Mouse (Mus musculus): ENCODE results near the gene Padi1. TPM values are rescaled to one million over a fixed set of nuclear protein-coding genes. Genes with fewer than 3 reads are reported as not detected.

Padi1 gene
- 0.10 and 0.16 TPM in 2 replicates for polyA plus RNA-seq (2015; fragmentation: Nextera tagmentation; extraction: Ambion mirVana)

- Histone ChIP-seq H3K27ac (no peak within 1 kb of the TSS), H3K27me3 (no peaks in the 10 kb centered on the region), H3K4me3 (no peak within 1 kb of the TSS), H3K36me3 (no peaks in the 10 kb centered on the region), H3K9ac (no peak within 1 kb of the TSS), H3K9me3 (no peaks in the 10 kb centered on the region), H3K4me1 (no peaks in the 10 kb centered on the region), H3K4me2 (no peak within 1 kb of the TSS)
- 69% methylated on average over 6 of the region's 6 CpGs for WGBS
- ATAC-seq (ENCODE audit: borderline replicate concordance, extremely low read depth, low FRiP score, low TSS enrichment) = no peak
Observed at GRCm38 (mm10) chr4:140845666-140846065, at the start of gene Padi1. Padi1 (minus strand) TSS chr4:140845778.

DNA sequence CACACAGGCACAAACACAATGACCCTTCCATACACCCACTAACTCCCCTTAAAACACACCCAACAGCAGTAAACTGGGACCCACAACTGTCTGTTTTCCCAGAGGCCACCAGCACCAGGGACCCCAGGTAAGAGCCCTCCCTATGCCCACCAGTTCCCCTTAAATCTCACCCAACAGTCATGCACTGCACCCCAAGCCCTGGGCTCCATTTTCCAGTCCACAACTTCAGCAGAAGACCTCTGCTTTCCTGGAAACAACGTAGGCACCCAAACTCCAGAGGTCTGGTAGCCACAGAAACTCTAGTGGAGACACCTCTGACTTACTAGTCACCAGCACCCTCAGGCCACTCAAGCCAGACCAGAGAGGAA lies 46.6 kb upstream of the Padi1 start:
- H3K27ac ChIP-seq = no peak overlapping the region
- H3K36me3 ChIP-seq = no peaks in the 10 kb centered on the region
- no peak overlapping the region for H3K4me2 ChIP-seq
- H3K27me3 ChIP-seq = no peaks in the 10 kb centered on the region
- no peaks in the 10 kb centered on the region for H3K4me1 ChIP-seq
- ATAC-seq (ENCODE audit: borderline replicate concordance, extremely low read depth, low FRiP score, low TSS enrichment) = no peak
- H3K9ac ChIP-seq = no peak overlapping the region
- H3K4me3 ChIP-seq = no peak overlapping the region
- H3K9me3 ChIP-seq = peaks cover 2% of the 10 kb centered on the region; the same call in 1 of the 2 replicates
- 74% methylated on average over 1 of the region's 1 CpGs for WGBS

DNA sequence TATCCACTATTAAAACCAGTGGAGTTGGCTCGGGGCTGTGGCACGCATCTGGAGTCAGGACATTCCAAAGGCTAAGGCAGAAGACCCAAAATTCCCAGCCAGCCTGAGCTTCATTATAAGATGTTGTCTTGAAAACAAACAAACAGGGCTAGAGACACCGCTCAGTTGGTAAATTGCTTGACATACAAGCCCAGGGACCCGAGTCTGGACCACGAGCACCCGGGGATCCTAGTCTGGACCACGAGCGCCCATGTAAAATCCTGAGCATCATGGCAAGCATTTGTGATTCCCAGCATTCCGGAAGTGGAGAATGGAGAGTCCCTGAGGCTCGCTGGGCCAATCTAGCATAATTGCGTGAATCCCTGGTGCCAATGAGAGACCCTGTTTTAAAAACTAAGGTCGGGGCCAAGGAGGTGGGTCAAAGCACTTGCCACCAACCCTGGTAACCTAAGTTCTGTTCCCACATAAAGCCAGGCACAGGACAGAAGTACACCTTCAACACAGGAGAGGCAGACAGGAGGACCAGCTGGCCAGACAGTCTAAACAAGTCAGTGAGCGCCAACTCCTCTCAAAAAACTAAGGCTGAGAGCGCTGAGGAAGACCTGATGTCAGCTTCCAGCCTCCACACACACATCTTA lies 46.1 kb upstream of the Padi1 start:
- peaks cover 2% of the 10 kb centered on the region; the same call in 1 of the 2 replicates for H3K9me3 ChIP-seq
- H3K27ac ChIP-seq = no peak overlapping the region
- WGBS = 92% methylated on average over 14 of the region's 14 CpGs
- no peaks in the 10 kb centered on the region for H3K4me1 ChIP-seq
- no peaks in the 10 kb centered on the region for H3K27me3 ChIP-seq
- no peaks in the 10 kb centered on the region for H3K36me3 ChIP-seq
- no peak overlapping the region for H3K4me3 ChIP-seq
- no peak for ATAC-seq (ENCODE audit: borderline replicate concordance, extremely low read depth, low FRiP score, low TSS enrichment)
- no peak overlapping the region for H3K4me2 ChIP-seq
- no peak overlapping the region for H3K9ac ChIP-seq

DNA sequence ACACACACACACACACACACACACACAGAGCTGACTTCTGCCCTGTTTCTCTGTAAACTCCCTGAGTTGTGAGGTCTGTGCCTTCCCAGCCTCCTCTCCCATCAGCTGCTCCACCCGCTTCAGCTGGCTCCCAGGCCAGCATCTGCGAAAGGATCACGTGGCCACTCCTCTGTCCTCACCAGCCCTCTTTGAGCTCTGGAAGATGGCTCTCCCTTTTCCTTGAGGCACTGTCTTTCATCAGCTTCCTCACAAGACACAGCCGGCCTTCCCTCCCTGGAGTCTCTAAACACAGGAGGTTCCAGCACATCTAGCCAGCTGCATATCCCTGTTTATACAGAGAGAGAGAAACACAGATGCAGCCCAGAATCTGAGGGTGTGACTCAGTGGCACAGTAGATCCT lies 38.3 kb upstream of the Padi1 start:
- no peak overlapping the region for H3K27ac ChIP-seq
- WGBS = 24% methylated on average over 4 of the region's 4 CpGs
- no peak overlapping the region for H3K4me2 ChIP-seq
- H3K9me3 ChIP-seq = no peaks in the 10 kb centered on the region
- no peak overlapping the region for H3K4me3 ChIP-seq
- no peaks in the 10 kb centered on the region for H3K4me1 ChIP-seq
- no peak overlapping the region for H3K9ac ChIP-seq
- H3K36me3 ChIP-seq = no peaks in the 10 kb centered on the region
- no peaks in the 10 kb centered on the region for H3K27me3 ChIP-seq
- no peak for ATAC-seq (ENCODE audit: borderline replicate concordance, extremely low read depth, low FRiP score, low TSS enrichment)

DNA sequence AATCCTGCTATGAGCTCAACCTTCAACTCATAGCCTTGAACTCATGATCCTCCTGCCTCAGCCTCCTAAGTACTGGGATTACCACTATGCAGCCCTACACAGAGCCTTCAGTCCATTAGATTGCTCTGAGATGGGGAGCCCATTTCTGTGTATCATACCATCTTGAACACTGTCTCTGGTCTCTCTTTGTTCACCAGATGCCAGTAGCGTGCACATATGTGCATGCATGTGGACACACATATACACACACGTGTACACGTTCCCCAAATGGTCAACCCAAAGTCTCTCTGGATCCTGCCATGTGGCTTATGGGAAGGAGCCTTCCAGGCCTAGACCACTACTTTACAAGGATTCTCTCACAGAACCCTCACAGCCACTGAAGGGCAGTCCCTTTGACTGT lies 37.4 kb upstream of the Padi1 start:
- Histone ChIP-seq H3K9me3 (no peaks in the 10 kb centered on the region), H3K4me2 (no peak overlapping the region), H3K27ac (no peak overlapping the region), H3K36me3 (no peaks in the 10 kb centered on the region), H3K9ac (no peak overlapping the region), H3K27me3 (no peaks in the 10 kb centered on the region), H3K4me3 (no peak overlapping the region), H3K4me1 (no peaks in the 10 kb centered on the region)
- ATAC-seq (ENCODE audit: borderline replicate concordance, extremely low read depth, low FRiP score, low TSS enrichment) = no peak
- WGBS = 98% methylated on average over 3 of the region's 3 CpGs

GRCm38 (mm10) chr4:140882365-140882764 lies 36.8 kb upstream of the Padi1 start:
- Histone ChIP-seq H3K4me1 (no peaks in the 10 kb centered on the region), H3K9ac (no peak overlapping the region), H3K9me3 (no peaks in the 10 kb centered on the region), H3K4me3 (no peak overlapping the region), H3K4me2 (no peak overlapping the region), H3K27ac (no peak overlapping the region), H3K36me3 (no peaks in the 10 kb centered on the region), H3K27me3 (no peaks in the 10 kb centered on the region)
- ATAC-seq (ENCODE audit: borderline replicate concordance, extremely low read depth, low FRiP score, low TSS enrichment) = no peak
- WGBS = 53% methylated on average over 4 of the region's 4 CpGs

DNA sequence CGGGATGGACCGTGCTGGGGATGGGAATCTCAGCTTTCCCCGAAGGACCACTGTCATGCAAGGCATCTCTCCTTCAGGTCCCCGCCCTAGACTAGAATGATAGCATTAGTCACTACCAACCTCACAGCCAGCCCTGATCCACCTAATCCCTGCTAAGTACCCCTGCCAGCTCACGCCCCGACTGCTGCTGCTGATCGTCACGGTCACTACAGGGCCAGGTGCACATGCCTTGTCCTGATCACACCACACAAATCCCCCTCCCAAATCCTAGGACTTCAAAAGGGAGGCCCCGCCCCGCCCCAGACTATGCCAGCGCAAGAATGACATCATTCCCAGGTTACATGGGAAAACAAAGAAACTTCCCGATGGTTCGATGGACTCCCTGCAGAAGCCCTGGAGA lies 36.2 kb upstream of the Padi1 start:
- Histone ChIP-seq H3K9ac (no peak overlapping the region), H3K27ac (no peak overlapping the region), H3K9me3 (no peaks in the 10 kb centered on the region), H3K4me2 (no peak overlapping the region), H3K36me3 (no peaks in the 10 kb centered on the region), H3K4me1 (no peaks in the 10 kb centered on the region), H3K27me3 (no peaks in the 10 kb centered on the region), H3K4me3 (no peak overlapping the region)
- 90% methylated on average over 13 of the region's 13 CpGs for WGBS
- no peak for ATAC-seq (ENCODE audit: borderline replicate concordance, extremely low read depth, low FRiP score, low TSS enrichment)

DNA sequence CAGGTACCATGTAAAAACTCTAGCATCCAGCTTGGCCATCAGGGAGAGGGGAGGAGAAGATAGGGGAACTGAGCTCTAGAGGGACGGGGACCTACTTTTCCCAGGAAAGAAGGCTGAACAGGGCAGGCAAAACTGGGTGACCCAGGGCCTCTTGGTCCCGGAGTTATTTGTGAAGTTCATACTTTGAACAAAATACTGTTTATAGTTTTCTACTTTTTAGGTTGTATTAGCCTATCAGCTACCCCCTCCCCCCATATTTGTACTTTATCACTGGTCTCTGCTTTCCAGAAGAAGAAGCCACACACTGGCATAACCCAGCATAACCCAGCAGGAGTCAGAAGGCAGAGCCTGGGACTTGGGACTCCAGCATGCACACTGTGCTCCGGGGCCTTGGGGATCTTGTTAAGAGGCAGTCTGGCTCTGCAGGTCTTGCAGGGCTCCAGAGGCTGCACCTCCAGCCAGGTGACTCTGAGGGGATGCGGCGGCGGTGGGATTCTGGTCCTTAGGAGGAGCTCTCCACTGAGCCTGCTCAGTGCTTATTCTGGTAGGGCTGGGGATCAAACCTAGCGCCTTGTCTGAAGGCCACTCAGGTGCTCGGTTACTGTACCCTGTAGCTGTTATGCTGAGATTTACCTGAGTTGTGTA lies 35.6 kb upstream of the Padi1 start:
- Histone ChIP-seq H3K9me3 (no peaks in the 10 kb centered on the region), H3K4me2 (no peak overlapping the region), H3K9ac (no peak overlapping the region), H3K36me3 (no peaks in the 10 kb centered on the region), H3K27ac (no peak overlapping the region), H3K4me3 (no peak overlapping the region), H3K4me1 (no peaks in the 10 kb centered on the region), H3K27me3 (no peaks in the 10 kb centered on the region)
- 80% methylated on average over 8 of the region's 8 CpGs for WGBS
- ATAC-seq (ENCODE audit: borderline replicate concordance, extremely low read depth, low FRiP score, low TSS enrichment) = no peak

- no peak for ATAC-seq (ENCODE audit: borderline replicate concordance, extremely low read depth, low FRiP score, low TSS enrichment)
- no peak overlapping the region for H3K27ac ChIP-seq
Observed at GRCm38 (mm10) chr4:140880207-140880606, 34.6 kb upstream of the Padi1 start.

GRCm38 (mm10) chr4:140879739-140880138 lies 34.2 kb upstream of the Padi1 start:
- 66% methylated on average over 4 of the region's 4 CpGs for WGBS
- Histone ChIP-seq H3K4me3 (no peak overlapping the region), H3K9ac (no peak overlapping the region), H3K9me3 (no peaks in the 10 kb centered on the region), H3K36me3 (no peaks in the 10 kb centered on the region), H3K27me3 (no peaks in the 10 kb centered on the region), H3K4me1 (no peaks in the 10 kb centered on the region), H3K27ac (no peak overlapping the region), H3K4me2 (no peak overlapping the region)
- ATAC-seq (ENCODE audit: borderline replicate concordance, extremely low read depth, low FRiP score, low TSS enrichment) = no peak

More at GRCm38 (mm10) chr4:140880207-140880606, 34.6 kb upstream of the Padi1 start:
- Histone ChIP-seq H3K4me3 (no peak overlapping the region), H3K9me3 (no peaks in the 10 kb centered on the region), H3K4me2 (no peak overlapping the region), H3K4me1 (no peaks in the 10 kb centered on the region), H3K9ac (no peak overlapping the region), H3K27me3 (no peaks in the 10 kb centered on the region), H3K36me3 (no peaks in the 10 kb centered on the region)
- WGBS = 66% methylated on average over 3 of the region's 3 CpGs

GRCm38 (mm10) chr4:140879116-140879515 lies 33.5 kb upstream of the Padi1 start:
- H3K27me3 ChIP-seq = no peaks in the 10 kb centered on the region
- no peak for ATAC-seq (ENCODE audit: borderline replicate concordance, extremely low read depth, low FRiP score, low TSS enrichment)
- H3K4me2 ChIP-seq = no peak overlapping the region
- no peaks in the 10 kb centered on the region for H3K36me3 ChIP-seq
- 87% methylated on average over 6 of the region's 6 CpGs for WGBS
- no peak overlapping the region for H3K27ac ChIP-seq
- H3K4me3 ChIP-seq = no peak overlapping the region
- no peak overlapping the region for H3K9ac ChIP-seq
- H3K9me3 ChIP-seq = no peaks in the 10 kb centered on the region
- H3K4me1 ChIP-seq = no peaks in the 10 kb centered on the region

DNA sequence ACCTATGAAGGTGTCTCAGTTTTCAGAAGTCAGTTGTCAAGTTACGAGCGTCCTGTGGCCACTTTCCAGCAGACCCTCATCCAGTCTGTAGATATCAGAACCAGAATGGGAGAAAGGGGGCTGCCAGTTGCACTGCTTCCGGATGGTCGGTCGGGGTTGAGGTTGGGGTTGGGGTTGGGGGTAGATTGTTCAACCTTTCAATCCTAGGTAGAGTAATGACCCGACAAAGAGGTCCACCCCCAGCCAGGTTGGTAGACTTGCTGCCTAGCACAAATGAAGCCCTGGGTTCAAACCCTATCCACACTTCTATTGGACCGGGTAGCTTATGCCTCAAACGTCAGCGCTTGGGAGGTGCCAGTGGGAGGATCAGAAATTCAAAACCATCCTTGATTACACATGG lies 33.1 kb upstream of the Padi1 start:
- 88% methylated on average over 9 of the region's 9 CpGs for WGBS
- no peaks in the 10 kb centered on the region for H3K27me3 ChIP-seq
- H3K9ac ChIP-seq = no peak overlapping the region
- no peak overlapping the region for H3K4me2 ChIP-seq
- no peaks in the 10 kb centered on the region for H3K4me1 ChIP-seq
- H3K9me3 ChIP-seq = no peaks in the 10 kb centered on the region
- H3K27ac ChIP-seq = no peak overlapping the region
- H3K4me3 ChIP-seq = no peak overlapping the region
- no peak for ATAC-seq (ENCODE audit: borderline replicate concordance, extremely low read depth, low FRiP score, low TSS enrichment)
- H3K36me3 ChIP-seq = no peaks in the 10 kb centered on the region
